Mouse (Mus musculus) megakaryocyte, embryonic 14.5 days (primary cell): ENCODE measurements around the gene 1700023F06Rik. TPM values are rescaled to one million over a fixed set of nuclear protein-coding genes. Genes with fewer than 3 reads are reported as not detected.

ENCODE experiments used
- H3K27me3 ChIP-seq: replicated peaks from 2 replicates; pipeline ENCODE3; 2012; ENCODE audit warnings: inconsistent platforms
- H3K36me3 ChIP-seq: replicated peaks from 2 replicates; pipeline ENCODE3; 2012; ENCODE audit warnings: low read length, inconsistent platforms, mixed read lengths
- H3K4me1 ChIP-seq: 2 replicates; pipeline ENCODE4 v1.6.1; 2012; ENCODE audit warnings: inconsistent platforms
- H3K4me3 ChIP-seq: replicated peaks from 2 replicates; pipeline ENCODE3; 2012; ENCODE audit warnings: moderate library complexity, mild to moderate bottlenecking, inconsistent platforms
- H3K9me3 ChIP-seq: 2 replicates; pipeline ENCODE4 v1.6.1; 2012; ENCODE audit warnings: inconsistent platforms
- FLI1 ChIP-seq: IDR thresholded peaks from 2 replicates; pipeline ENCODE4 v1.6.1; 2012; ENCODE audit warnings: low read length, inconsistent platforms, mixed read lengths
- GATA1 ChIP-seq: IDR thresholded peaks from 3 replicates; pipeline ENCODE4 v1.6.1; 2012; ENCODE audit warnings: mixed read lengths, low read length, inconsistent platforms, borderline replicate concordance
- polyA plus RNA-seq: library from polyadenylated mRNA; stranded (reverse); fragments of >175 nt; gene quantifications from 2 replicates; pipeline ENCODE4 v1.2.3, GENCODE M21; 2012; ENCODE audit warnings: low replicate concordance; ENCODE audit not compliant: insufficient read depth

1700023F06Rik gene
- polyA plus RNA-seq, 1 experiment, result not detected

DNA sequence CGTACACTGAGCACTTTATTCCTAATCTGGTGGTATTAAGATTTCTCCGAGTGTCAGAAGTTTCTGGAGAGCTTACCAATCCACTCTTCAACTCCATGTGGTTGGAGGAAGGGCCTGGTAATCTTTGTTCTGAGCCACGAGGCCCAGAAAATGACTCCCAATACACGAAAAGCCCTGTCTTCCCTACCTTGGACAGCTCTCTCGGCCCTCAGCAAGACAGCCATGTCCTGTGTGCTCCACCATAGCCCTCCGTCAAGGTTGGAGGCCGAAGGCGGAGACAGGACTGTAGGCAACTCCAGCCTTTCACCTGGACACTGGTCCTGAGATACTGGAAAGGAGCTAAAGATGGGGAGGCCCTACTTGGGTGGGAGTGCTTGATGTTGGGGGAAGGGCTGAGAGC, 1.9 kb upstream of the 1700023F06Rik start:
- Histone ChIP-seq H3K27me3 (peaks cover 60% of the 10 kb centered on the region), H3K4me1 (peaks cover 6% of the 10 kb centered on the region)
- TF ChIP-seq FLI1 (no peak), GATA1 (no peak)

DNA sequence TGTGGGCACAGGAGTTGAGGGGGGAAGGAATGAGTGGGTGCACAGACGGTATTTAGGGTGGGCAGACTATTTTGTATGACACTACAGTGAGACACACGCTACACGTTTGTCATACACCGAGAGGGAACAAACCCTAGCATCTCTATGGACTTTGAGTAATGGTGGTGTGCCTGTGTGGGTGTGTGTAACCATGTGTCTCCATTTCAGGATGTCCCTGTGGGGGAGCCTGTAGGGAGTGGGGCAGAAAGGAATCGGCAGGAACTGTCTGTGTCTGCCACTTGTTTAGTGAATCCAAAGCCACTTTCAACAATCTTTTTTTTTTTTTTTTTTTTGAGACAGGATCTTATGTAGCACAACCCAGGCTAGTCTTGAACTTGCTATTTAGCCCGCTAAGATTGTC, 2.2 kb downstream of the 1700023F06Rik start:
- Histone ChIP-seq H3K36me3 (no peaks in the 10 kb centered on the region), H3K4me3 (no peak overlapping the region), H3K4me1 (peaks cover 18% of the 10 kb centered on the region), H3K27me3 (peaks cover 54% of the 10 kb centered on the region), H3K9me3 (no peaks in the 10 kb centered on the region)
- TF ChIP-seq GATA1 (no peak), FLI1 (no peak)

More for the DNA sequence above, 1.9 kb upstream of the 1700023F06Rik start:
- H3K9me3 ChIP-seq, result peaks cover 10% of the 10 kb centered on the region
- no peak overlapping the region for H3K4me3 ChIP-seq
- H3K36me3 ChIP-seq, result no peaks in the 10 kb centered on the region

DNA sequence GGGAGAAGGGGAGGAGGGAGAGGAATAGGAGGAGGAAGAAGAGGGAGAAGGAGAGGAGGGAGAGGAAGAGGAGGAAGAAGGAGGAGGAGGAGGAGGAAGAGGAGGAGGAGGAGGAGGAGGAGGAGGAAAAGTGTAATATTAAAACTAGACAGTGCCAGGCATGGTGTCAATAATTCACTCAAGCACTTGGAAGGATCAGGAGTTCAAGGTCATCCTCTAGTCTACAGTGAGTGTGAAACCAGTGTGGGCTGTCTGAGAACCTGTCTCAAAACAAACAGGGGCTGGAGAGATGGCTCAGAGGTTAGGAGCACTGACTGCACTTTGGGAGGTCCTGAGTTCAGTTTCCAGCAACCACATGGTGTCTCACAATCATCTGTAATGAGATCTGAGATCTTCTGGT, 6.0 kb downstream of the 1700023F06Rik start:
- TF ChIP-seq FLI1 (no peak), GATA1 (no peak)
- Histone ChIP-seq H3K36me3 (peaks cover 18% of the 10 kb centered on the region), H3K4me1 (peaks cover 19% of the 10 kb centered on the region)

GRCm38 (mm10) chr11:103201664-103202063, 6.7 kb downstream of the 1700023F06Rik start:
- TF ChIP-seq FLI1, result no peak
- TF ChIP-seq GATA1, result no peak
- Histone ChIP-seq H3K4me1 (peaks cover 19% of the 10 kb centered on the region), H3K9me3 (no peaks in the 10 kb centered on the region), H3K4me3 (no peak overlapping the region), H3K27me3 (peaks cover 61% of the 10 kb centered on the region), H3K36me3 (peaks cover 25% of the 10 kb centered on the region)

More for the DNA sequence above, 6.0 kb downstream of the 1700023F06Rik start:
- Histone ChIP-seq H3K27me3 (peaks cover 56% of the 10 kb centered on the region), H3K9me3 (no peaks in the 10 kb centered on the region), H3K4me3 (no peak overlapping the region)

- no peak overlapping the region for H3K4me3 ChIP-seq
- H3K27me3 ChIP-seq, result peaks cover 64% of the 10 kb centered on the region
- no peaks in the 10 kb centered on the region for H3K9me3 ChIP-seq
- H3K36me3 ChIP-seq, result peaks cover 50% of the 10 kb centered on the region
- peaks cover 19% of the 10 kb centered on the region for H3K4me1 ChIP-seq
- TF ChIP-seq FLI1 (no peak), GATA1 (no peak)
Measured at GRCm38 (mm10) chr11:103198911-103199803, 9.2 kb downstream of the 1700023F06Rik start.

GRCm38 (mm10) chr11:103198339-103198738, 10.0 kb downstream of the 1700023F06Rik start:
- peaks cover 19% of the 10 kb centered on the region for H3K4me1 ChIP-seq
- peaks cover 70% of the 10 kb centered on the region for H3K27me3 ChIP-seq
- H3K36me3 ChIP-seq, result peaks cover 58% of the 10 kb centered on the region
- no peak for TF ChIP-seq GATA1
- no peak for TF ChIP-seq FLI1
- no peak overlapping the region for H3K4me3 ChIP-seq
- H3K9me3 ChIP-seq, result no peaks in the 10 kb centered on the region

- H3K9me3 ChIP-seq, result no peaks in the 10 kb centered on the region
- peaks cover 18% of the 10 kb centered on the region for H3K4me1 ChIP-seq
- TF ChIP-seq FLI1, result no peak
- TF ChIP-seq GATA1, result no peak
- peaks cover 67% of the 10 kb centered on the region for H3K27me3 ChIP-seq
- H3K4me3 ChIP-seq, result no peak overlapping the region
- peaks cover 68% of the 10 kb centered on the region for H3K36me3 ChIP-seq
Measured at GRCm38 (mm10) chr11:103197340-103197739, 11.0 kb downstream of the 1700023F06Rik start.

GRCm38 (mm10) chr11:103195656-103196055, 12.7 kb downstream of the 1700023F06Rik start:
- no peaks in the 10 kb centered on the region for H3K9me3 ChIP-seq
- no peak for TF ChIP-seq GATA1
- no peak for TF ChIP-seq FLI1
- H3K4me1 ChIP-seq, result peaks cover 16% of the 10 kb centered on the region
- H3K27me3 ChIP-seq, result peaks cover 63% of the 10 kb centered on the region
- no peak overlapping the region for H3K4me3 ChIP-seq
- peaks cover 80% of the 10 kb centered on the region for H3K36me3 ChIP-seq

DNA sequence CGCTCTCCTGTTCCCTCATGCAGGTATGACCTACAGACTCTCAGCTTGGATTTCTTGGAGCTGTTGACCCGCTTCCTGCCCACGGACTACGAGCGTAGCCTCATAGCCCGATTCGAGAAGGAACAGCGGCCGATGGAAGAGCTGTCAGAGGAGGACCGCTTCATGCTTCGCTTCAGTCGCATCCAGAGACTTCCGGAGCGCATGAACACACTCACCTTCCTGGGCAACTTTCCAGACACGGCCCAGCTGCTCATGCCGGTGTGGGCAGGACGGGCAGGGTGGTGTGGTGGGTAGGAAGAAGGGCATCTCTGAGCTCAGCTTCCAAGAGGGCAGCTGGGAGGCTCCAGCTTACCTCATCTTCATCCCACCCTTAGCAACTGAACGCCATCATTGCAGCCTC, 13.1 kb downstream of the 1700023F06Rik start:
- Histone ChIP-seq H3K4me3 (no peak overlapping the region), H3K9me3 (no peaks in the 10 kb centered on the region), H3K4me1 (peaks cover 20% of the 10 kb centered on the region), H3K27me3 (peaks cover 61% of the 10 kb centered on the region), H3K36me3 (peaks cover 84% of the 10 kb centered on the region)
- TF ChIP-seq GATA1, result no peak
- no peak for TF ChIP-seq FLI1

DNA sequence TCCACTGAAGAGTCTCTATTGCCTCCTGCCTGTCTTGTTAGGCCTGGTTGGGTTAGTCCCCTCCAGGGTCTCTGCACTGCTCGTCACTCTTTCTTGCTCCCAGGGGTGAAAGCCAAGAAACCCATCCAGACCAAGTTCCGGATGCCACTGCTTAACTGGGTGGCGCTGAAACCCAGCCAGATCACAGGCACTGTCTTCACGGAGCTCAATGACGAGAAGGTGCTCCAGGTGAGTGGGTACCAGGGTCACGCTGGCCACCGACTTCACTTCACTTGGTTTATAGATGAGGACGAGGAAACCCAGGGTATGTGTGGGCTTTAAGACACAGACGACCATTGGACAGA, 14.6 kb downstream of the 1700023F06Rik start:
- H3K36me3 ChIP-seq, result peaks cover 92% of the 10 kb centered on the region
- no peaks in the 10 kb centered on the region for H3K9me3 ChIP-seq
- TF ChIP-seq FLI1 (no peak), GATA1 (no peak)
- H3K27me3 ChIP-seq, result peaks cover 52% of the 10 kb centered on the region
- peaks cover 23% of the 10 kb centered on the region for H3K4me1 ChIP-seq
- H3K4me3 ChIP-seq, result no peak overlapping the region
